Mouse (Mus musculus): ENCODE data around the gene Olfr720. TPM values are rescaled to one million over a fixed set of nuclear protein-coding genes. Genes with fewer than 3 reads are reported as not detected.

Olfr720 gene
- polyA plus RNA-seq (2012; rRNA removed) (not detected in 2 replicates), polyA plus RNA-seq (2014; fragmentation: Nextera tagmentation; extraction: Ambion mirVana) (not detected in 2 replicates)

DNA sequence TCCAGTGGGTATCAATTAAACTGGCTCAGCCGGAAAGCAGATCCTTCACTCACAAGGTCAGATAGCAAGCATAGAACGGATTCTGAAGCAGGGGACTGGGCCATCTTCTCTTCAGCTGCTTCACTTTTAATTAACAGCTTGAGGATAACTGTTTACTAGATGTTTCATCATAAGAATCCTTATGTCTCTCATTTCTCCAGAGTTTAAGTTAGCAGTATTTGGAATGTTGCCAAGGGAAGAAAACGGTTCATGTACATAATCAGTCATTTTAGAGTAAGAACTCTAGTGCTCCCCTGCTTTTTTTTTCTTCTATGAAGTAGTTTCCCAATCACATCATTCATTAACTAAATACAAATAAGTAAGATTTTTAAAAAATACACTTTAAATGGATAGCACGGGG, at the start of gene Olfr720:
Olfr720 (minus strand) TSS at position 101 of the 400 bp plus-strand sequence.
- no peak within 1 kb of the TSS for H3K4me2 ChIP-seq (replicated peaks; ENCODE audit: low read depth, low read length, severe bottlenecking)
- H3K27me3 ChIP-seq (ENCODE audit: control insufficient read depth, insufficient read depth, low read length), result no peaks in the 10 kb centered on the region
- no peak within 1 kb of the TSS for H3K27ac ChIP-seq (replicated peaks; ENCODE audit: low read depth, low read length)
- H3K4me3 ChIP-seq (replicated peaks; ENCODE audit: low read length), result no peak within 1 kb of the TSS
- H3K9ac ChIP-seq (ENCODE audit: low read depth, low read length, severe bottlenecking), result no peak within 1 kb of the TSS
- TF ChIP-seq POLR2A (IDR thresholded peaks at IDR 0.05; ENCODE audit: borderline replicate concordance, extremely low read depth, insufficient read depth, insufficient read length), result no peak
- no peak for ATAC-seq (ENCODE audit: low FRiP score, low read depth)
- H3K9me3 ChIP-seq (ENCODE audit: control insufficient read depth, low read length), result no peaks in the 10 kb centered on the region
- 80% methylated on average over 4 of the region's 4 CpGs for WGBS
- DNase-seq (ENCODE audit: low spot score), result no peak
- H3K36me3 ChIP-seq (ENCODE audit: control insufficient read depth, insufficient read depth, low read length), result no peaks in the 10 kb centered on the region
- H3K4me1 ChIP-seq (ENCODE audit: control insufficient read depth, insufficient read depth, low read length), result no peaks in the 10 kb centered on the region

Other genes starting within 250 kb of the Olfr720 start
- gene Atxn7, start 225.4 kb downstream of the Olfr720 start, polyA plus RNA-seq (2012; rRNA removed), result 18.7 and 26.7 TPM in 2 replicates
- 6.4 and 8.8 TPM in 2 replicates for gene Atxn7, start 225.4 kb downstream of the Olfr720 start, polyA plus RNA-seq (2014; fragmentation: Nextera tagmentation; extraction: Ambion mirVana)
- 89.4 and 116 TPM in 2 replicates for gene Thoc7, start 225.0 kb downstream of the Olfr720 start, polyA plus RNA-seq (2012; rRNA removed)
- 194 and 195 TPM in 2 replicates for gene Thoc7, start 225.0 kb downstream of the Olfr720 start, polyA plus RNA-seq (2014; fragmentation: Nextera tagmentation; extraction: Ambion mirVana)
- gene Psmd6, start 65.9 kb downstream of the Olfr720 start, polyA plus RNA-seq (2012; rRNA removed), result 80.6 and 103 TPM in 2 replicates
- gene Psmd6, start 65.9 kb downstream of the Olfr720 start, polyA plus RNA-seq (2014; fragmentation: Nextera tagmentation; extraction: Ambion mirVana), result 232 and 234 TPM in 2 replicates
- gene Olfr31, start 136.0 kb upstream of the Olfr720 start, polyA plus RNA-seq (2012; rRNA removed), result not detected in 2 replicates
- gene Olfr31, start 136.0 kb upstream of the Olfr720 start, polyA plus RNA-seq (2014; fragmentation: Nextera tagmentation; extraction: Ambion mirVana), result not detected in 2 replicates
- gene Il3ra, start 159.4 kb upstream of the Olfr720 start, polyA plus RNA-seq (2012; rRNA removed), result 35.5 and 53.2 TPM in 2 replicates
- 4.4 and 6.0 TPM in 2 replicates for gene Il3ra, start 159.4 kb upstream of the Olfr720 start, polyA plus RNA-seq (2014; fragmentation: Nextera tagmentation; extraction: Ambion mirVana)
- not detected in 2 replicates for gene Olfr721-ps1, start 214.5 kb upstream of the Olfr720 start, polyA plus RNA-seq (2012; rRNA removed)
- not detected in 2 replicates for gene Olfr721-ps1, start 214.5 kb upstream of the Olfr720 start, polyA plus RNA-seq (2014; fragmentation: Nextera tagmentation; extraction: Ambion mirVana)

Measured in limb, embryonic 14.5 days (tissue).